Mouse (Mus musculus) E14TG2a.4 (cell line): ENCODE results near the gene Hexim1.

Experiments used
- CTCF ChIP-seq: conservative IDR thresholded peaks from 2 replicates; pipeline ENCODE4 v1.5.1; 2014; ENCODE audit warnings: low read length
- POU5F1 ChIP-seq: IDR thresholded peaks from 2 replicates; pipeline ENCODE4 v1.6.1; 2014; ENCODE audit warnings: low read length, borderline replicate concordance

GRCm38 (mm10) chr11:103116008-103116818 lies at the start of gene Hexim1:
- TF ChIP-seq CTCF, result no peak
- no peak for TF ChIP-seq POU5F1
